14 mouse cellular contexts compared by ENCODE assay signal in the genomic region with DNA sequence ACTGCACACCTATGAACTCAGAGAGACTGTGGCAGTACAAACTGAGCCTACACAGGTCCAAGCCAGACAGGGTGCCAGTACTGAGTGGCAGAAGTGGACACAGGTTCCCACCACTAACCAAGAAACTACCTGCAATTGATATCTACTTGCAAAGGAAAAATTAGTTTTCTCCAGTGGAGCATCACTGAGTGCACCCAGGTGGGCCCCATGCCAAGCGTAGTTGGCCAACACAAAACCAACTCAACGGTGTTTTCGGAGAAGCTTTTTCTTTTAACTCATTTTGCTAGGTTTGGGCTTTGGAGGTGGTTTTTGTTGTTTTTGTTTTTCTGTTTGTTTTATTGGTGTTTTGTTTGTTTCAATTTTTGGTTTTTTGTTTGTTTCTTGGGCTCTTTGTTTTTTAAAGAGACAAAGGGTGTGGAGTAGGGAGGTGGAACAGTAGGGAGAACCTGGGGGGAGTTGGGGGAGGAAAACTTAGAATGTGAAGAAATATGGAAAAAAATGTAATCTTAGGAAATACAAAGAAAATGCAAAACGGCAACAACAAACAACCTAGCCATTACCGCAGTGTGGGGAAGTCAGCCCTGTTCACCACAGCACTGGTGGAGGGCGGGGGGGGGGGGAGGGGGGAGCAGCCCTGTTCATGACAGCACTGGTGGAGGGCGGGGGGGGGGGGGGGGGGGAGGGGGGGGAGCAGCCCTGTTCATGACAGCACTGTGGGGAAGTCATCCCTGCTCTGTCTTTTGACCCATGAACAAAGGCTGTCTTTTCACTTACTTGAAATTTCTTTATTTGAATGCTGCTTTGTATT.
DNase-seq lines count a peak whose midpoint lies in the region; ATAC-seq lines count a peak whose summit lies in the region.
"Had no signal": no experiment of that assay in that cellular context is flagged by ENCODE, and none has a peak within 500 bp of the region (broad histone marks: within the 10 kb centered on the region; RNA-seq: fewer than 3 reads in every experiment).

No protein-coding gene starts in this region.

- H3K36me3 ChIP-seq in splenic B cell, adult 2 months (ENCODE audit: control insufficient read depth, insufficient read depth, low read length, poor library complexity, severe bottlenecking) = no peaks in the 10 kb centered on the region; the same call in 1 of the 2 replicates
- H3K36me3 ChIP-seq in heart, embryonic 11.5 days (ENCODE audit: control insufficient read depth, insufficient read depth, low read length) = no peaks in the 10 kb centered on the region
- H3K36me3 ChIP-seq: embryonic facial prominence, embryonic 10.5 days; limb, embryonic 12.5 days; midbrain, embryonic 12.5 days; neural tube, embryonic 12.5 days had no signal

- peaks cover 9% of the 10 kb centered on the region; the same call in 1 of the 2 replicates for H3K4me1 ChIP-seq in heart, embryonic 11.5 days (ENCODE audit: control insufficient read depth, insufficient read depth, low read length)
- H3K4me1 ChIP-seq: limb, embryonic 12.5 days; midbrain, embryonic 12.5 days; neural tube, embryonic 12.5 days had no signal

- H3K27me3 ChIP-seq in splenic B cell, adult 2 months (ENCODE audit: control insufficient read depth, insufficient read depth, low read length, poor library complexity, severe bottlenecking) = no peaks in the 10 kb centered on the region
- no peaks in the 10 kb centered on the region for H3K27me3 ChIP-seq in heart, embryonic 11.5 days (ENCODE audit: control insufficient read depth, insufficient read depth, low read length)
- H3K27me3 ChIP-seq: neural tube, embryonic 12.5 days had no signal

- intact Hi-C loops in gastrocnemius, postnatal 14 days (cut with DNase I; ENCODE audit: low total_unique reads) = no loop called here

- 91% methylated on average over 5 of the region's 7 CpGs for WGBS in heart, embryonic 11.5 days (ENCODE audit: insufficient replicate concordance)

- H3K27ac ChIP-seq in heart, embryonic 11.5 days (ENCODE audit: low read depth, low read length) = no peak overlapping the region
- H3K27ac ChIP-seq: embryonic facial prominence, embryonic 10.5 days; hindbrain, embryonic 14.5 days; limb, embryonic 12.5 days; midbrain, embryonic 12.5 days; neural tube, embryonic 12.5 days had no signal

- DNase-seq in cerebellum, adult 8-10 months = peak; percentile 19
- DNase-seq in cerebellum, postnatal 4 days (ENCODE audit: low spot score in 2 of 2) = no peak
- peak; percentile 65 for DNase-seq in CD4-positive, CD25-positive, alpha-beta regulatory T cell, adult 2 months (ENCODE audit: low read depth, low spot score)
- peak; percentile 55 for DNase-seq in splenic B cell, adult 2 months (ENCODE audit: low read depth, low spot score)
- DNase-seq in gastrocnemius, postnatal 14 days = no peak
- DNase-seq: kidney, adult 9 months had no signal

- H3K9ac ChIP-seq in heart, embryonic 11.5 days (ENCODE audit: low read depth, low read length) = no peak overlapping the region
- H3K9ac ChIP-seq: hindbrain, embryonic 14.5 days; limb, embryonic 12.5 days; midbrain, embryonic 12.5 days; neural tube, embryonic 12.5 days had no signal

- ATAC-seq in granulocyte monocyte progenitor cell, adult 5-6 weeks (replicated peaks; ENCODE audit: poor library complexity, severe bottlenecking) = peak; percentile 36
- ATAC-seq in monocyte, adult 5-6 weeks (replicated peaks; ENCODE audit: insufficient number of reproducible peaks, low FRiP score, low TSS enrichment, poor library complexity, severe bottlenecking) = no peak
- no peak for ATAC-seq in heart, embryonic 11.5 days (replicated peaks; ENCODE audit: insufficient number of reproducible peaks, low FRiP score, low TSS enrichment)

- no peak overlapping the region for H3K4me2 ChIP-seq in heart, embryonic 11.5 days
- H3K4me2 ChIP-seq: hindbrain, embryonic 14.5 days; limb, embryonic 12.5 days; midbrain, embryonic 12.5 days; neural tube, embryonic 12.5 days had no signal

- H3K4me3 ChIP-seq in heart, embryonic 11.5 days (ENCODE audit: low read depth, low read length) = no peak overlapping the region
- H3K4me3 ChIP-seq: embryonic facial prominence, embryonic 10.5 days; limb, embryonic 12.5 days; midbrain, embryonic 12.5 days; neural tube, embryonic 12.5 days had no signal

- no peaks in the 10 kb centered on the region for H3K9me3 ChIP-seq in heart, embryonic 11.5 days (replicated peaks; ENCODE audit: control insufficient read depth, low read length)
- H3K9me3 ChIP-seq: embryonic facial prominence, embryonic 10.5 days; limb, embryonic 12.5 days; midbrain, embryonic 12.5 days; neural tube, embryonic 12.5 days had no signal

Comparison
In these comparisons a context has a peak if more than half of its experiments do, and no peak if none do; other contexts are left out.
1. DNase-seq: peak in cerebellum, adult 8-10 months (single experiment), CD4-positive, CD25-positive, alpha-beta regulatory T cell, adult 2 months (single experiment) and splenic B cell, adult 2 months (single experiment); none in cerebellum, postnatal 4 days (0 of 2) and gastrocnemius, postnatal 14 days (single experiment).